Mouse (Mus musculus): ENCODE measurements around the gene Hoxc9.

DNA sequence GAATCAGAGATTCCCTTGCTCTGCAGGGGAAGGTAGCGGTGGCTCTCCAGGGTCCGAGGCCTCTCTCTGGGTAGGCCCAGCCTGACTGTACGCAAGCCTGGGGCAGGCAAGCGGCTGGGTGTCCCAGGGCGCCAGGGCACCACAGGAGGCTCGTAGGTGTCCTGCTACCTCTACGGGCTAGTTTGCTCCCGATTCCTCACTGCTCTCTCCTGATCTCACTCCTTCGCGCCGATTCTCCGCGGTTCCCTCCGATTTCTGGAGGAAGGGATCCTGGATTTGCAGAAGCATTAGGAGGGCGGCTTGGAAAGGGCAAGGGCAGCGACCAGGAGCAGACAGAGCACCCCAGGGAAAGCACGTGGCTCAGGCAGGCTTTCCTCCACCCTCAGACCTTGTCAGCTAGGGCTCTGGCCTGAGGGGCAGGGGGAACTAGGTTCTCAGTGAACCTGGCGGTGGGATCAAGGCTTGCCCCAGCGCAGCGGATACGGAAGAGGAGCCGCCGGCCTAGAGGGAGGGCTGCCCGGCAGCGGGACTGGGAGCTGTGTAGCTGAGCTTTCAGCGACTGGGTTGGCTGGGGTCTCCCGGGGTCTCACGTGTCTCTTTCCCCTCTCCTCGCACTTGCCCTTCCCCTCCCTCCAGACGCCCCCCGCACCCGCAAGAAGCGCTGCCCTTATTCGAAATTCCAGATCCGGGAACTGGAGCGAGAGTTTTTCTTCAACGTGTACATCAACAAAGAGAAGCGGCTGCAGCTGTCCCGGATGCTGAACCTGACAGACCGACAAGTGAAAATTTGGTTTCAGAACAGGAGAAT is 20.2 kb upstream of the Hoxc9 start:
- TF ChIP-seq CTCF (IDR thresholded peaks at IDR 0.05; ENCODE audit: borderline replicate concordance, insufficient read depth, low read length) (no peak), POLR2A (IDR thresholded peaks at IDR 0.05; ENCODE audit: low read depth, low read length) (no peak)

Data from embryonic fibroblast, embryonic 13.5 days (primary cell).